Mouse (Mus musculus) ovary, adult 2 months (tissue): ENCODE results near the gene P2ry6. TPM values are rescaled to one million over a fixed set of nuclear protein-coding genes. Genes with fewer than 3 reads are reported as not detected.

Source experiments
- polyA plus RNA-seq: library from polyadenylated mRNA; depleted of rRNA; stranded (reverse); fragments of >200 nt; gene quantifications from 2 replicates; pipeline ENCODE4 v1.2.3, GENCODE M21; 2012; rRNA removed

P2ry6 gene
- polyA plus RNA-seq: 59.2 and 65.4 TPM in 2 replicates

GRCm38 (mm10) chr7:100974135-100974903, at the start of gene P2ry6:
TSS of gene P2ry6 (minus strand) at chr7:100974649.

DNA sequence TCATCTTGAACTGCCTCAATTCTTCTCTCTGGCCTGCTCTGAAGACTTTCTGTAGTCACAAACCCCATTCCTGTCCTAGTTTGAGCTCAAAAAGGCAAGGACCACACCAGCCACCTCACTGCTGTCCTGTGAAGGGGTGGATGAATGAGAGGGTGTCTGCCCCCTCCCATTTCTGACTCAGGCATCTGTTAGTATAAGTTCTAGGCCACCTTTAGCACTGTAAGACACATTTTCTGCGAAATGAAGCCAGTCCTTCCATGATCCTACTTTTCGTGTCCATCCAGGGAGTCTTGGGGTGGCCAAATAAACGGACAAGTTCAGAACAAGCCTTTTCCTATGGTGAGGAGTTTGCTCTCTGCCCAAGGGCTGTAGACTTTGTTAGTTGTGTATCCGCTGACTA, 38.1 kb upstream of the P2ry6 start, which contains the start of gene P2ry2:
Gene P2ry2 (minus strand): TSS at position 326 of the 400 bp plus-strand sequence.

DNA sequence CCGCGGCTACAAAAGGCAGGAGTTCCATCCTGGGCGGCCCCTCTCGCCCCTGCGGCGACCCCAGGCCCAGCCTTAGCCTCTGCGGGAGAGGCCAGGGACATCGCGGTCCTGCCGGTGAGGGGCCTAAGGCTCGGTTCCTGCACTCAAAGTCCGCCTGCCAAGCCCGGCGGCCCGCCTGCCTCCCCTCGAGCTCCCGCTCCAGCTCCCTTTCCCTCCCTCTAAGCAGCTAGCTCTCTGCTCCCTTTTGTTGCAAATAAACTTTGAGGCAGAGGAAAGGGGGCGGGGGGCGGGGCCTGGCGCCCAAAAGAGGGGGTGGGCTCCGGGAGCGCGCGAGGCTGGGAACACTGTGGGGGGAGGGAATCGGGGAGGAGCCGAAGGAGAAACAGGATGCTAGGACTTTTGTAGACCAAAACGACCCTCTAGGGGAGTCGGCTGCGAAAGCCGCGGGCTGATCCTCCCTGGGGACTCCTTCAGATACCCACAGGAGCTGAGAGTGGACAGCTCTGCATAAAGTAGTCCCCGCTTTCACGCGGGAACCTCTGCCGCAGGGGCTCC, 42.4 kb downstream of the P2ry6 start, which contains the start of gene Arhgef17:
Gene Arhgef17 (minus strand): TSS at position 182 of the 555 bp plus-strand sequence.

Other genes starting within 250 kb of the P2ry6 start
- 14.7 and 15.1 TPM in 2 replicates for gene Relt, start 111.2 kb downstream of the P2ry6 start, polyA plus RNA-seq
- gene Arhgef17, start 42.5 kb downstream of the P2ry6 start, polyA plus RNA-seq: 91.9 and 102 TPM in 2 replicates
- 4.4 and 5.6 TPM in 2 replicates for gene P2ry2, start 38.2 kb upstream of the P2ry6 start, polyA plus RNA-seq
- gene Fchsd2, start 118.2 kb upstream of the P2ry6 start, polyA plus RNA-seq: 7.9 and 8.6 TPM in 2 replicates